Mouse (Mus musculus) midbrain, postnatal 0 days (tissue): ENCODE data around the gene Col4a3bp. TPM values are rescaled to one million over a fixed set of nuclear protein-coding genes. Genes with fewer than 3 reads are reported as not detected.

ENCODE experiments used
- ATAC-seq: fragments of 200-750 bp; cut with Nextera tagmentation; 2 replicates; pipeline ENCODE4 v1.8.0; 2017; ENCODE audit warnings: moderate number of reproducible peaks, mild to moderate bottlenecking, moderate TSS enrichment, moderate library complexity; ENCODE audit not compliant: low FRiP score
- DNase-seq: peaks from one replicate; pipeline ENCODE4 v3.0.0-alpha.2; 2015; ENCODE audit warnings: low spot score
- H3K27ac ChIP-seq: fragments of 300-500 bp; sonication (generic); 2 replicates; pipeline ENCODE4 v1.5.1; 2014; ENCODE audit warnings: low read depth, mild to moderate bottlenecking, low read length, mixed read lengths
- H3K27me3 ChIP-seq: fragments of 300-500 bp; sonication (generic); 2 replicates; pipeline ENCODE4 v1.6.1; 2014; ENCODE audit warnings: low read length, control low read depth, mixed read lengths; ENCODE audit not compliant: insufficient read depth
- H3K36me3 ChIP-seq: fragments of 300-500 bp; sonication (generic); 2 replicates; pipeline ENCODE4 v1.6.1; 2014; ENCODE audit warnings: low read length, control low read depth, mixed read lengths; ENCODE audit not compliant: insufficient read depth
- H3K4me1 ChIP-seq: fragments of 300-500 bp; sonication (generic); 2 replicates; pipeline ENCODE4 v1.6.1; 2014; ENCODE audit warnings: mild to moderate bottlenecking, control low read depth, antibody characterized with exemption, low read length, mixed read lengths; ENCODE audit not compliant: insufficient read depth
- H3K4me2 ChIP-seq: fragments of 300-500 bp; sonication (generic); 2 replicates; pipeline ENCODE4 v1.6.1; 2014; ENCODE audit warnings: low read depth, mild to moderate bottlenecking, low read length, mixed read lengths; ENCODE audit not compliant: poor library complexity, severe bottlenecking
- H3K4me3 ChIP-seq: fragments of 300-500 bp; sonication (generic); 2 replicates; pipeline ENCODE4 v1.5.1; 2014; ENCODE audit warnings: low read depth, mild to moderate bottlenecking, low read length, moderate library complexity
- H3K9ac ChIP-seq: fragments of 300-500 bp; sonication (generic); replicated peaks from 2 replicates; pipeline ENCODE4 v1.6.1; 2014; ENCODE audit warnings: mild to moderate bottlenecking, low read length, moderate library complexity, mixed read lengths; ENCODE audit not compliant: poor library complexity, severe bottlenecking
- H3K9me3 ChIP-seq: fragments of 300-500 bp; sonication (generic); 2 replicates; pipeline ENCODE4 v1.6.1; 2016; ENCODE audit warnings: low read length, control low read depth
- CTCF ChIP-seq: IDR thresholded peaks from 2 replicates; pipeline ENCODE4 v1.5.1; 2016; ENCODE audit warnings: antibody characterized with exemption, mild to moderate bottlenecking
- WGBS: fragments of 180-500 bp; shearing (Covaris S2); extraction: QIAGEN DNeasy Blood & Tissue Kit; methylation state at CpG from one replicate; pipeline ENCODE4 v1.1.7; 2014; 5-methylcytosine and 5-hydroxymethylcytosine counted together
- polyA plus RNA-seq: library from polyadenylated mRNA; unstranded; fragments of >200 nt; fragmentation: Nextera tagmentation; extraction: Ambion mirVana; gene quantifications from 2 replicates; pipeline ENCODE4 v1.2.1, GENCODE M21; 2015
- total RNA-seq: library from RNA; depleted of rRNA; stranded (reverse); fragments of >200 nt; gene quantifications from 2 replicates; pipeline ENCODE4 v1.2.3, GENCODE M21; 2014

The Col4a3bp gene
- total and polyA plus RNA-seq, 2 experiments from 2014 or later, result 9.6 to 43.4 TPM

DNA sequence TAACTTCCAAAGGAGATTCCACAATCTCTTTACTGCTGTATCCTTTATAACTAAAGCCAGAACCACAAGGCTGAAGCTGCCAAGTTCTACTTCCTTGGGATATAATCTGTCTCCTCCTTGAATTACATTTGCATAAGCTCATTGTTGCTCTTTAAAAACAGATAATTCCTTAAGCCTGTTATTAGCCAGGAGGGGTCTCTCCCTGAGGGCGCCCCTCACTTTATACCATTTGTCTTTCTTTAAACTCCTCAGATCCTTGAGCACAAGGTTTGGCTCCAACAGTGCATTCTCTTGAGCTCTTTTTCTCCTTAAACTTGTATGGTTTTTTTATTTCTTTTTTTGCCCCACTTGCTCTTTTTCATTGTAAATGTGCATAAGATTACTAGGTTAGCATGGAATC lies 46.2 kb downstream of the Col4a3bp start:
- Histone ChIP-seq H3K36me3 (no peaks in the 10 kb centered on the region), H3K4me3 (no peak overlapping the region), H3K4me2 (no peak overlapping the region), H3K9me3 (no peaks in the 10 kb centered on the region), H3K27me3 (no peaks in the 10 kb centered on the region), H3K4me1 (no peaks in the 10 kb centered on the region), H3K27ac (no peak overlapping the region), H3K9ac (no peak overlapping the region)
- DNase-seq (no peak), ATAC-seq (no peak)
- 43% methylated on average over 1 of the region's 1 CpGs for WGBS
- no peak for TF ChIP-seq CTCF

DNA sequence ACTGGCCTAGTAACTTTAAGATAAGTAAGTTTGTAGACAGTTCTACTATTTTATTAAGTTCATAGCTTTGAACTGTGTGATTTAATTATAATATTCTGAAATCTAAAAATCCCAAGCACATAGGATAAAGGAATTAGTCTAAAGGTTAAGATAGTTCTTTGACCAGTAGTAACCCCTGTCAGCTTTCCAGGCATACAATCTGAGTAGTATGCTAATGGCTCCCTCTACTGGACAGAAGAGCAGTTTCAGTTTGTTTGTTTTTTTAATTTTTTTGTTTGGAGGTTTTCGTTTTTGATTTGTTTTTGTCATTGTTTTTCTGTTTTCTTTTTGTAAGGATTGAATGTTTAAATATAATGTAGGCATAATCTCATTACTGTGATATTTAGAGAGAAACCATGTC lies 51.2 kb downstream of the Col4a3bp start:
- ATAC-seq, result peak; percentile 63; the same call in 1 of the 2 replicates
- peak; percentile 78 for DNase-seq
- H3K9me3 ChIP-seq, result no peaks in the 10 kb centered on the region
- no peak overlapping the region for H3K4me3 ChIP-seq
- no peaks in the 10 kb centered on the region for H3K27me3 ChIP-seq
- H3K27ac ChIP-seq, result no peak overlapping the region
- WGBS, result 5% methylated on average over 1 of the region's 1 CpGs
- H3K4me1 ChIP-seq, result no peaks in the 10 kb centered on the region
- H3K9ac ChIP-seq, result no peak overlapping the region
- H3K36me3 ChIP-seq, result no peaks in the 10 kb centered on the region
- peak; percentile 89 for TF ChIP-seq CTCF
- H3K4me2 ChIP-seq, result no peak overlapping the region

DNA sequence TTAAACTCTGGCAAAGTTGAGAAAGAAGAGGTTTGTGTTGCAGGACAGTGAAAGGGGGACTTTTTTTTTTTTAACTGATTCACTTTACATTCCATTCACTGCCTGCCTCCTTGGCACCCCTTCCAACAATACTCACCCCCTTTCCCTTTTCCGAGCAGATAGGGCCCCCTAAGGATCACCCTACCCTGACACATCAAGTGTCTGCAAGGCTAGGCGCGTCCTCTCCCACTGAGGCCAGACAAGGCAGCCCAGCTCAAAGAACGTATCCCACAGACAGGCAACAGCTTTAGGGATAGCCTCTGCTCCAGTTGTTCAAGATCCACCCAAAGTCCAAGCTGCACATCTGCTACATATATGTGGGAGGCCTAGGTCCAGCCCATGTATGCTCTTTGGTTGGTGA lies 51.7 kb downstream of the Col4a3bp start:
- WGBS, result 72% methylated on average over 4 of the region's 4 CpGs
- Histone ChIP-seq H3K27me3 (no peaks in the 10 kb centered on the region), H3K9me3 (no peaks in the 10 kb centered on the region), H3K9ac (no peak overlapping the region), H3K4me2 (no peak overlapping the region), H3K36me3 (peaks cover 2% of the 10 kb centered on the region; the same call in 1 of the 2 replicates), H3K4me1 (no peaks in the 10 kb centered on the region), H3K27ac (no peak overlapping the region), H3K4me3 (no peak overlapping the region)
- no peak for TF ChIP-seq CTCF
- DNase-seq, result no peak
- ATAC-seq, result no peak

DNA sequence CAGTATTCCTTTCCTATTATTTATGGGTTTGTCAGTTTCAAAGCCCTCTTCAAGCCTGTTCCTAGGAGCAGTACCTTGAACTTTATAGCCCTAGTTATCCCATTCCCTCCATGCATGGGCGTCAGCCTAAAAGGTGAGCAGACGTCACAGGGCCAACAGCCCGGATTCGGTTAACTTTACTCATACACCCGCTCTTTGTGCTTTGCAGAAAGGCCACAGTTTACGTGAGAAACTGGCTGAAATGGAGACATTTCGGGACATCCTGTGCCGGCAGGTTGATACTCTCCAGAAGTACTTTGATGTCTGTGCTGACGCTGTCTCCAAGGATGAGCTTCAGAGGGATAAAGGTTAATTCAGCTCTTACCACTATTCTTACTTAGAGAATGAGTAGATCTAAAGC lies 56.8 kb downstream of the Col4a3bp start:
- Histone ChIP-seq H3K36me3 (peaks cover 2% of the 10 kb centered on the region; the same call in 1 of the 2 replicates), H3K4me3 (no peak overlapping the region), H3K27me3 (no peaks in the 10 kb centered on the region), H3K4me2 (no peak overlapping the region), H3K9me3 (no peaks in the 10 kb centered on the region), H3K4me1 (no peaks in the 10 kb centered on the region), H3K9ac (no peak overlapping the region), H3K27ac (no peak overlapping the region)
- TF ChIP-seq CTCF, result no peak
- 88% methylated on average over 9 of the region's 9 CpGs for WGBS
- DNase-seq (no peak), ATAC-seq (no peak)

DNA sequence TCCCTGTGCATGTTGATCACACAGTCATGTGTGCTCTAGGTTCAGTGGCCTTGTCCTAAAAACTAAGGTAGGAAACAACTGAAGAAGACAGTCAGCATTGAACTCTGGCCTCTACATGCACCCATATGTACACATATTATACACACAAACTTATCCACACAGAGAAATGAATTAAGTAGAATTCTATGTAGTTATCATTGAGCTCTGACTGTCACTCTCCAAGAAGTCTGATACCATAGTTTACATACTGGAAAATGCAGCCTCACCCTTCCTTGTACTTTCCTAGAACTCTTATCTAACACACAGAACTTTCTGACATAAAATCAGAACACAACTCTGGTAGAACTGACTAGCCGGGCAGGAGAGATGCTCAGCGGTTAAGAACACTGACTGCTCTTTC lies 61.8 kb downstream of the Col4a3bp start:
- ATAC-seq, result no peak
- DNase-seq, result no peak
- Histone ChIP-seq H3K9me3 (no peaks in the 10 kb centered on the region), H3K4me3 (no peak overlapping the region), H3K27ac (no peak overlapping the region), H3K27me3 (no peaks in the 10 kb centered on the region), H3K4me2 (no peak overlapping the region), H3K4me1 (no peaks in the 10 kb centered on the region), H3K9ac (no peak overlapping the region), H3K36me3 (peaks cover 6% of the 10 kb centered on the region)
- 94% methylated on average over 2 of the region's 2 CpGs for WGBS
- TF ChIP-seq CTCF, result no peak

DNA sequence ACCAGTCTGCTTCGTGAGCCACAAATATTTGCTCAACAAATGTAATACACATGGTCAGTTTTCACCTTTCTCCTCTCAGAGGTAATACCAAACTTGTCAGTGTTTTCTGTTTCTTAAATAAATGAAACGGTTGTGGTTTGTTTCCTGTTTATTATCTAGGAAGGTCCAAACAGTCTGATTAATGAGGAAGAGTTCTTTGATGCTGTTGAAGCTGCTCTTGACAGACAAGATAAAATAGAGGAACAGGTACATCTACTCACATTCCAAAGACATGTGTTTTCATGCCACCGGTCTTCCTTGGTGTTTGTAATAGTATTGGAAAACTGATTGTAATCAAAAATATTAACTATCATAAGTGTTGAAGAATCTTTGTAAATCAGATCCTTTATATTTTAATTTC lies 72.2 kb downstream of the Col4a3bp start:
- H3K9me3 ChIP-seq, result no peaks in the 10 kb centered on the region
- no peak overlapping the region for H3K4me3 ChIP-seq
- TF ChIP-seq CTCF, result no peak
- H3K9ac ChIP-seq, result no peak overlapping the region
- H3K36me3 ChIP-seq, result peaks cover 7% of the 10 kb centered on the region; the same call in 1 of the 2 replicates
- H3K27ac ChIP-seq, result no peak overlapping the region
- no peak overlapping the region for H3K4me2 ChIP-seq
- WGBS, result 96% methylated on average over 3 of the region's 3 CpGs
- DNase-seq (no peak), ATAC-seq (no peak)
- no peaks in the 10 kb centered on the region for H3K4me1 ChIP-seq
- H3K27me3 ChIP-seq, result no peaks in the 10 kb centered on the region
